Mouse (Mus musculus): Measurements from ENCODE around the gene Hook2.

DNA sequence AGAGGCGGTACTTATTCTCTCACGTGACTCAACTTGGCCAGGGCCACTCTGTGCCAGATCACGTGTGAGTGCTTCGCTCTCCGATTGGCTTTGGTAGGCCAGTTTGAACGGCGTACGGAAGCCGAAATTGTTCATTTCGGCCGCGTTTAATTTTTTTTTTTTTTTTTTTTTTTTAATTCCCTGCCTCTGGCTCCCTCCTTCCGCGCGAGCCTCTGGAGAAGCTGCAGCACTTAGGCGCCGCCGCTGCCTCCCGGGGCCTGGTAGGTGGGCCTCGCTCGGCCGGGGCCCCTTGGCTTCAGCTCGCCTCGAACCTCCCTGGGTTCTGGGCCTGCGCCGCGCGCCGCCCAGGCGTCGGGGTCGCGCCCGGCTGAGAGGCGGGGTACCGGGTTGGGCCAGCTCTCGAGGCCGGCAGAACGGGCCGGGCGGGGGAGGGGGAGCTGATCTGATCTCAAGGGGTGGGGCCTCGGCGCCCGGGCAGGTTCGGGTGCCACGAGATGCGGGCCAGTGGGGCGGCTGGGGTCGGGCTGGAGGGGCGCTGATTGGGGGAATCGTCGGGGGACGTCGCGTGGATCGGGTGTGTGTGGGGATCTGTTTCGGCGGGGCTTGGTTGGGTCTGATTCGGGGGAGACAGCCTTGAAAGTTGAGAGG lies 46.4 kb downstream of the Hook2 start, which contains the start of gene Tnpo2:
- TF ChIP-seq CTCF (IDR thresholded peaks at IDR 0.05; ENCODE audit: low read depth) (no peak), EP300 (IDR thresholded peaks at IDR 0.05; ENCODE audit: low read depth) (peak; percentile 60; the same call in 1 of the 2 replicates)

Data from liver, postnatal 0 days (tissue).